Mouse (Mus musculus): ENCODE measurements around the gene Ammecr1.
A peak's percentile ranks its signal among the peaks of the same experiment; 100 is the strongest.

Gene Ammecr1

GRCm38 (mm10) chrX:142916719-142917118, 49.8 kb downstream of the Ammecr1 start:
- DNase-seq (ENCODE audit: low spot score in 2 of 2) = no peak

DNA sequence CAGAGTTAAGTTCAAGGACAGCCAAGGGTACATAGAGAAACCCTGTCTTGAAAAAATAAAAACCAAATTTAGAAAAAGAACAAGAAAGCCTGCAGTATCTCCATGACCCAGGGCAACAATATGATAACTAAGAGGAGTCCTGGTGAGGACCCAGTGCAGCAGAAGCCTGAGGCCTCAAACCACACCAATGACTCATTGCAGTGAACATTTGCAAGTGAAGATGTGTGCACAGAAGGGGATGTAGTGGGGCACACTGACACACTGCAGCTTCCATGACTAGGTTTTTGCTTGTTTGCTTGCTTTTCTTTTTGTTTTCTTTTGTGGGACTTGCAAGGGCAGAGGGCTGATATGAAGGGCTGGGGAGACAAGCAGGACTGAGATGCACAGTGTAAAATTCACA, 52.3 kb downstream of the Ammecr1 start:
- DNase-seq (ENCODE audit: low spot score in 2 of 2) = no peak

- no peak for DNase-seq (ENCODE audit: low spot score in 2 of 2)
Observed at GRCm38 (mm10) chrX:142903854-142904253, 62.7 kb downstream of the Ammecr1 start.

- no peak for DNase-seq (ENCODE audit: low spot score in 2 of 2)
Observed at GRCm38 (mm10) chrX:142902599-142902998, 63.9 kb downstream of the Ammecr1 start.

DNA sequence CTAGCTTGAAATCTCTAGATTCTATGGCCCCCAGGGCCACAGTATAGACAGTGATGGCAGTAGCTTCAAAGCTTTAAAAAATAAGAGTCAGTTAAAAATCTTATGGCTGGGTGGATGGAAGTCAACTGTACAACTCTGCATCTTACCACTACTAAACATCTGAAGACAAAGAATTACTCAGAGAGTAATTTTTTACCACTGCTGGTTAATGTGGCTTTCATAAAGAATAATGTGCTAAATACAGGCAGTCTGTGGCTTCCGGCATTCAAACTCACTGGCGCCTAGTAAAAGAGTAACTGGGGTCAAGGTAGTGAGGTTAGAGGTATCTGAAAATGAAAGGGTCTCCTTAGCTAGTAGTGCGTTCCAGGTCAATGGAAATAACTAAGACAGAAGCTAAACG, 64.6 kb downstream of the Ammecr1 start:
- DNase-seq (ENCODE audit: low spot score in 2 of 2) = no peak

DNA sequence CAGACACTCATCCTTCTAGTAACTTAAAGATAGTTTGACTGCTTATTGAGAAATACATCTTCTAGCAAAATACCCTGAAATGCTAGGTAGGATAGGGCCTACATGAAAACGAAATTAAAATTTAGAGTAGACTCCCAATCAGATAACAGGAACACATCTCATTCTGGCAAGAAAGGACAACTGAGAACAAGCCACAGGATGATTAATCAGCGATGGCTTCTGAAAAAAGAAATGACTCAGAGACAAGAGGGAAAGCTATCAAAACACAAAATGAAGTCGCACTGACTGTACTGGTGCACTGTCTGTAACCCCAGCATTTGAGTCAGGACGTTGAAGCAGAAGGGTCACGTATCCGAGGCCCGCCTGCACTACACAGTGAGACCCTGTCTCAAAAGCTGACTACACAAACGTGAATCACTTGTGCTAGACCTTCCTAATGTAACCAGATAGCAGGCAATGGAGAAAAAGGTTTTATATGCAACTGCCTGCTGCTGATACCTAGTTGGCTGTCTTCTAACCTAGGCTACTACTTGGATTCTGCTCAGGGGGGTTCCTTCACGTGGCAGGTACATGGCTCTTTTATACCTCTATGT, 68.1 kb downstream of the Ammecr1 start:
- no peak for DNase-seq (ENCODE audit: low spot score in 2 of 2)

DNA sequence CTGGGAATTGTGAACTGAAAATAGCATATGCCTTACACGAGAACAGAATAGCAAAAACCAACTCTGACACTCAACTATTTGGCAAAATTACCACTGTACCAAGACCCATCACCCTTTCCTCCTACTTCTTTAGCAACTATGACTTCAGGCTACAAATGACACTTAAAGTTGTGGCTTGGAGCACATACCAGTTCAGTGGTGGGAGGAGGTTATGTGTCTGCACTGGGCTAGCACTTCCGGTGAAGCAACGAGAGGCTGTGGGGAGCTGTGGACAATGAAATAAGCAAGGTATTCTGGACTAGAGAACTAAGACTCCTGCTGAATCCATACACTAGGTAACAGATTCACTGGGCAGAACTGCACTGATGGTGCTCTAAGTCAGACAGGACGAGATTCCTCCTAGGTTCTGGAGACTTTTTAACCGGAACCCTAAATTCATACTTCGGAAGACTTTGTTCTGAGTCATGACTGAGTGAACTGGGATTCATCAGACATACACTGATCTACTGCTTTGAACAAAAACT, 69.0 kb downstream of the Ammecr1 start:
- DNase-seq (ENCODE audit: low spot score in 2 of 2) = no peak

DNA sequence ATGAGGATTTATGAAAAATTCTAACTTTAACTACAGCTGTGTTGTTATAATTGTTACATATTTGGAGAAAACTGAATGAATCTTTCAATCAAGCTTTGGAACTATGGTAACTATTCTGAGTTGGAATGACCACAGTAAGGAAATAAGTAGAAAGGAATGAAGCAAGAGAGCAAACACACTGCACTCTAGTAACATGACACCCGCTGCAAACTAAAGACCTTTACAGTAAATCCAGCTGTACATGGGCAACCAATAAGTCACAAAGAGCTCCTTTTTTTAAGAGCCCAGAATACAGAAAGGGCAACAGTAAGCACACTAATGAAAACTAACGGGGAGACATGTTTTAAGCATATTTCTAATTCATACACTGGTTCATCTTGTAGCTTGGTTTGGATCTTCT, 71.2 kb downstream of the Ammecr1 start:
- DNase-seq (ENCODE audit: low spot score in 2 of 2) = no peak

DNA sequence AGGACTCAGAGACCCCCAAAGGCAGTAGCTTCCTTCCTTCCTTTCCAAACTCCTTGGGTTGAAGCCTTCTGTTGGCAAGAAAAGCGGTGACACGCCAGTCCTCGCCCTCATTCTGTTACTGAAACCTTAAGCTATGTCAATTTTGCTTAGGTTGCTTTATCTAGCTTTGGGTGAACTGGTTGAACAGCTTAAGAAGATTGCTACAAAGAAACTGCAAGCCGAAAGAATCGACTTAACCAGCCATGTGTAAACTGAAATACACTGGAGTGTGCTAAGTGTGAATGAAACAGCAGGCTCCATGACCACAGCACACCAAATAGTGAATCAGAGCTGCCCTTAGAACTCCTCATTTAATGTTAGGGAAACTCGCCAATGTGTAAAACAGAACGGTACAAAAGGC, 80.6 kb downstream of the Ammecr1 start:
- DNase-seq (ENCODE audit: low spot score in 2 of 2) = no peak

DNA sequence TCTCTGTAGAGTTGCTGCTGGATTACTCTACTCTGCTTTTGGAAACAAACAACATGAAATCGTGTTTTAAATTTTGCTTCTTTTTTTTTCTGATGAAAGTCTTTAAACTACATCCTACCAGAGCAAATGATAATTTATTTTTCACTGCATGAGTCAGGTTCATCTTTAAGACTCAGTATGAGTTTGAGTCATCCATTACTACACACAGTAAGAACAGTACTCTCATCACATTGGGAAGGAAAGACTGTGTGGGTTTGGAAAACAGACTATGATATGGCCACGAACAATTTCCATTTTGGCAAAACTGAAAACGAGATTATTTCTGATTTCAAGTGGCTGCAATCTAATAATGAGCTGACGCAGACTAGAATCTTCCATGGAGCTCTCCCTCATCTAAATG, 82.9 kb downstream of the Ammecr1 start:
- no peak for DNase-seq (ENCODE audit: low spot score in 2 of 2)

DNA sequence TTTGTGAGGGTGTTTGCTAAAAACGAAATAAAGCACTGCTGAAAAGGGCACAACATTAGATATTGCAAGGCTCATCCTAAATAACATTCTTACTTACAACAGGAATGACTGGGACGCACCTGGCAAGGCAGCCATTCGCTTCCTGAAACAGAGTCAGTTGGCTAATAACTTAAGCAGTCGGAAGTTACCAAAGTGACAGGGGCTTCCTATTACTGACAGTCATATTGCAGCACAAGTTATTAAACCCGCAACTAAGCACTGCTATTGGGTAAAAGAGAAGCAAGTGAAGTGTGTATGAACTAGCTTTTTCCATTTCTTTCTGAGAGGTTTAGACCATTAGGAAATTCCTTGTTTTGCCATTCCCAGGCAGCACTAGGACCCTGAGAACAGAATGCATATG, 84.3 kb downstream of the Ammecr1 start:
- no peak for DNase-seq (ENCODE audit: low spot score in 2 of 2)

- DNase-seq (ENCODE audit: low spot score in 2 of 2) = no peak
Observed at GRCm38 (mm10) chrX:142869844-142870243, 96.7 kb downstream of the Ammecr1 start.

- no peak for DNase-seq (ENCODE audit: low spot score in 2 of 2)
Observed at GRCm38 (mm10) chrX:142848032-142848431, 118.5 kb downstream of the Ammecr1 start.

DNA sequence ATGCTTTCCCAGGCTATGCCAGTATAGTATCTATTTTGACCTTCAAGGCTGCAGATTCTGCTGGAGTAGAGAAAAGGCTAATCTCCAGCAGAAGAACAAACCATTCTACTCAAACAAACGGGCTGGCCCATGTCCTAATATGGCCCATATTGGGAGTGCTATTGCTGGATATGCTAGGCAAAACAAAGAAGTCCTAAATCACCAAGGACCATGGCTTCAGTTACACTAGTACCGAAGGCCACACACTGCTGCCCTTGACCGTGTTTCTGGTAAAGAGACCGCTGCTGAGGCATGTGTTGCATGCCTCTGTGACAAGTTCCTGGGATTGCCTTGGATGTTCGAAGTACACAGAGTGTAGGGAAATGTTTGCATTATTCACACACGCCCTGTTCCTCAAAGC, 120.3 kb downstream of the Ammecr1 start:
- DNase-seq (ENCODE audit: low spot score in 2 of 2) = no peak

GRCm38 (mm10) chrX:142841916-142842315, 124.6 kb downstream of the Ammecr1 start:
- no peak for DNase-seq (ENCODE audit: low spot score in 2 of 2)

DNA sequence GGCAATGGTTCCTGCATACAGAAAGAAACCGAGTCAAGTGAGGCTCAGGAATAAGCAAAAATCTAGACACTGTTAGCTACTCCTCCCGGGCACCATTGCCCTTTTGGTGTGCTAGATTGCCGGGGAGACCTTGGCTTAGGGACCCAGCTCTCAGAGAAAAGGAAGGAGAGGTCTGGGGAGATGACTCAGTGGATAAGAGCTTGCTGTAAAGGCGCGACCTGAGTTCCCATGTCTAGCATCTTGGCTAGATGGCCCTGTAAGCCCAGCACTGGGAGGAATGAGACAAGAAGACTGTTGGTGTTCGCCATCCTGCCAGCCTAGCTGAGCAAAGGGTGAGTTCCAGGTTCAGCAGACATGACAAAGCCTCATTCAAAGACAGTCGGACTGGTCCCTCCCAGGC, 127.1 kb downstream of the Ammecr1 start:
- DNase-seq (ENCODE audit: low spot score in 2 of 2) = no peak

DNA sequence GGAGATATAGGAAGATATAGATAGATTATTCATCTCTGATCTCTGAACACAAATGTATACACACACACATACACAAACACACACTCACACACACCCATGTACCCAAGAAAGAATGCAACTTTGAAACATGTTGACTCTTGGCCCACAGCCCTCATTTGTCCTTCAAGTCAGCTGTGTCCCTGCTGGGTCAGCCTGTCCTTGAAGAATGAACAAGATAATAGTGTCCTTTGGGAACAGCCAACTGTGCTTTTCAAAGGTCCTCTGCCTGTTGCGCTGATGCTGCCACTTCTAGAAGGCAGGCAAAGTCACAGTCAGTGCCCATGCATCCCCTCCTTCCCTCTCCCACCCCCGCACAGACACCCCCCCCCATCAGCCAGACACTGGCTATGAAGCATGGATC, 127.7 kb downstream of the Ammecr1 start:
- DNase-seq (ENCODE audit: low spot score in 2 of 2) = no peak

DNA sequence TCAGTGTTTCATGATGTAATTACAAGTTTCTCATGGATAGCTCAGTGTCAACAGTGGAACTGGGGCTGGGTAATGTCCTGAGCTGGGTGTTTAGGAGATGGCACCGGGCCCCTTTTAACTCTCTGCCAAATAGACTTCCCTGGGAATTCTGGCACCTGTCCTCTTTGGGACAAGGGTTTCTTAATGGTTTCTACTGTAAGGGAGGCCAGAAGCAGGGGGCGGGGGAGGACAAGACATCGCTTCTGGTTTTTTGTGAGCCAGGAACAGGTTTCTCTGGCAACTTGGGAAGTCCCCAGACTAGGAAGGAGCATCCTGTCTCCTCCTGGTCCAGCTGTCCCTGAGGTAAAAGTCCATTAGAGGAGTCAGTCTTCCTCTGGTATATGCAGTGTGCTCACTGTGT, 129.2 kb downstream of the Ammecr1 start:
- DNase-seq (ENCODE audit: low spot score in 2 of 2) = no peak

DNA sequence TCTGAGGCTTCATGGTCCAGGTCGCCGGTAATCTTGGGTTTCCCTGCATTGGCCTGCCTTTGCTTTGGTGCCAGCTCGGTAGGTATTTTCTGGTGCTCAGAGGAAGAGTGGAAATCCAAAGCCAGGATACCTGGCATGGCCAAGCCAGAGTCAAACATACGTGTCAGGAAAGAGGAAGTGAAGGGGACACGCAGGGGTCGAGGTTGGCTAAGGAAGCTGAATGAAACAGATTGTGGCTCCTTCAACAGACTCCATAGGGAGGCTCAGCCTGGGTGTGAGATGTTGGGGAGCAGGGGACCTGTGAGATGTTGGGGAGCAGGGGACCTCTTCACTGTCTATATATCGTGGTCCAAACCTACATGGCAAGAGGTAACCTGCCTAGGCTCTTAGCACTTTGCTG, 130.1 kb downstream of the Ammecr1 start:
- DNase-seq (ENCODE audit: low spot score in 2 of 2) = no peak

- no peak for DNase-seq (ENCODE audit: low spot score in 2 of 2)
Observed at GRCm38 (mm10) chrX:142834807-142835206, 131.7 kb downstream of the Ammecr1 start.

GRCm38 (mm10) chrX:142833164-142833796, 133.2 kb downstream of the Ammecr1 start:
- DNase-seq (ENCODE audit: low spot score in 2 of 2) = no peak

DNA sequence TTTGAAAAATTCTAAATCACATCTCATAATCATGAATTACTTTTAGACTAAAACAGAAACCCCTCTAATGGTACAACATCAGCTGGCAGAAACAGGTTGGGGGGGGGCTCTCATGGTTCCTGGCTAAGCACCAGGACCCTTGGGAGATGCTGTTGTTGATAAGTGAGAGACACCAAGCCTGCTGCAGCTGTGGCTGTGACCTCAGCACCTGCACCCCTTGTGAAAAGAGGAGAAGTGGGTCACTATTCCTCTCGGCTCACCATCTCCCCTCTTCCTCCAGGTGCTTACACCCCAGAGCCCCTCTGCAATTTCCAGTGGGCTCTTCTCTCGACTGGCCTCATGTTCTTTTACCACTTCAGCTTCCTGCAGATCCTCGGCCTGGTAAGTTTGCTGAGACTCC, 134.3 kb downstream of the Ammecr1 start:
- DNase-seq (ENCODE audit: low spot score in 2 of 2) = peak; percentile 40 to 56

GRCm38 (mm10) chrX:142830572-142830971, 136.0 kb downstream of the Ammecr1 start:
- no peak for DNase-seq (ENCODE audit: low spot score in 2 of 2)

Measured in thymus, postnatal 10 days (tissue).